Mouse (Mus musculus) hindbrain, embryonic 13.5 days (tissue): ENCODE results near the gene Gpld1. TPM values are rescaled to one million over a fixed set of nuclear protein-coding genes. Genes with fewer than 3 reads are reported as not detected.

Experiments used
- ATAC-seq: fragments of 200-750 bp; cut with Nextera tagmentation; 2 replicates; pipeline ENCODE4 v1.8.0; 2017; ENCODE audit warnings: moderate TSS enrichment; ENCODE audit not compliant: low FRiP score
- H3K27ac ChIP-seq: fragments of 300-500 bp; sonication (generic); 2 replicates; pipeline ENCODE4 v1.5.1; 2015; ENCODE audit warnings: inconsistent platforms, mild to moderate bottlenecking, moderate library complexity
- H3K27me3 ChIP-seq: fragments of 300-500 bp; sonication (generic); 2 replicates; pipeline ENCODE4 v1.6.1; 2015; ENCODE audit warnings: mild to moderate bottlenecking, inconsistent platforms
- H3K36me3 ChIP-seq: fragments of 300-500 bp; sonication (generic); 2 replicates; pipeline ENCODE4 v1.6.1; 2015; ENCODE audit warnings: mild to moderate bottlenecking, inconsistent platforms
- H3K4me1 ChIP-seq: fragments of 300-500 bp; sonication (generic); replicated peaks from 2 replicates; pipeline ENCODE4 v1.6.1; 2015; ENCODE audit warnings: inconsistent platforms
- H3K4me2 ChIP-seq: fragments of 300-500 bp; sonication (generic); 2 replicates; pipeline ENCODE4 v1.6.1; 2015; ENCODE audit warnings: inconsistent platforms, mild to moderate bottlenecking, moderate library complexity
- H3K4me3 ChIP-seq: fragments of 300-500 bp; sonication (generic); 2 replicates; pipeline ENCODE4 v1.5.1; 2015; ENCODE audit warnings: mild to moderate bottlenecking, inconsistent platforms
- H3K9ac ChIP-seq: fragments of 300-500 bp; sonication (generic); 2 replicates; pipeline ENCODE4 v1.6.1; 2015; ENCODE audit warnings: mild to moderate bottlenecking, inconsistent platforms
- H3K9me3 ChIP-seq: fragments of 300-500 bp; sonication (generic); 2 replicates; pipeline ENCODE4 v1.6.1; 2016; ENCODE audit warnings: inconsistent platforms
- WGBS: fragments of 180-500 bp; shearing (Covaris S2); methylation state at CpG from one replicate; pipeline ENCODE4 v1.1.7; 2015; 5-methylcytosine and 5-hydroxymethylcytosine counted together
- polyA plus RNA-seq: library from polyadenylated mRNA; unstranded; fragments of >200 nt; fragmentation: Nextera tagmentation; extraction: Ambion mirVana; gene quantifications from 2 replicates; pipeline ENCODE4 v1.2.1, GENCODE M21; 2015

Gpld1 gene
- 1.3 and 1.4 TPM in 2 replicates for polyA plus RNA-seq

GRCm38 (mm10) chr13:24942512-24943282 lies at the start of gene Gpld1:
Gene Gpld1, plus strand, starts transcription at chr13:24943152.
- no peaks in the 10 kb centered on the region for H3K36me3 ChIP-seq
- no peaks in the 10 kb centered on the region for H3K9me3 ChIP-seq
- H3K4me2 ChIP-seq = 0 out of 2 replicates have a peak within 1 kb of the TSS, but pooled peaks have one; percentile 17
- H3K4me1 ChIP-seq = peaks cover 28% of the 10 kb centered on the region
- H3K9ac ChIP-seq = no peak within 1 kb of the TSS
- WGBS = 48% methylated on average over 17 of the region's 17 CpGs
- H3K27me3 ChIP-seq = no peaks in the 10 kb centered on the region
- no peak for ATAC-seq
- no peak within 1 kb of the TSS for H3K4me3 ChIP-seq
- H3K27ac ChIP-seq = no peak within 1 kb of the TSS

GRCm38 (mm10) chr13:24893880-24894279 lies 49.1 kb upstream of the Gpld1 start:
- Histone ChIP-seq H3K27ac (no peak overlapping the region), H3K27me3 (no peaks in the 10 kb centered on the region), H3K9ac (no peak overlapping the region), H3K9me3 (no peaks in the 10 kb centered on the region), H3K4me1 (no peaks in the 10 kb centered on the region; the same call in 1 of the 2 replicates), H3K4me3 (no peak overlapping the region), H3K4me2 (no peak overlapping the region), H3K36me3 (peaks cover 4% of the 10 kb centered on the region; the same call in 1 of the 2 replicates)
- 90% methylated on average over 2 of the region's 2 CpGs for WGBS
- no peak for ATAC-seq

- H3K27me3 ChIP-seq = no peaks in the 10 kb centered on the region
- H3K36me3 ChIP-seq = peaks cover 9% of the 10 kb centered on the region; the same call in 1 of the 2 replicates
- H3K4me3 ChIP-seq = no peak overlapping the region
- H3K4me2 ChIP-seq = no peak overlapping the region
- H3K27ac ChIP-seq = no peak overlapping the region
- H3K9me3 ChIP-seq = no peaks in the 10 kb centered on the region
- H3K4me1 ChIP-seq = no peaks in the 10 kb centered on the region
- whole genome bisulfite sequencing = 90% methylated on average over 2 of the region's 2 CpGs
- H3K9ac ChIP-seq = no peak overlapping the region
- no peak for ATAC-seq
These were observed 41.0 kb upstream of the Gpld1 start for GRCm38 (mm10) chr13:24901916-24902315.

- Histone ChIP-seq H3K4me3 (no peak overlapping the region), H3K4me1 (no peaks in the 10 kb centered on the region), H3K9ac (no peak overlapping the region), H3K27ac (no peak overlapping the region), H3K9me3 (no peaks in the 10 kb centered on the region), H3K4me2 (no peak overlapping the region), H3K36me3 (peaks cover 9% of the 10 kb centered on the region; the same call in 1 of the 2 replicates), H3K27me3 (no peaks in the 10 kb centered on the region)
- ATAC-seq = no peak
- WGBS = 84% methylated on average over 6 of the region's 6 CpGs
These were observed 39.5 kb upstream of the Gpld1 start for GRCm38 (mm10) chr13:24903412-24903811.

GRCm38 (mm10) chr13:24905422-24905821 lies 37.5 kb upstream of the Gpld1 start:
- ATAC-seq = no peak
- WGBS = 92% methylated on average over 12 of the region's 12 CpGs
- no peak overlapping the region for H3K4me3 ChIP-seq
- H3K4me1 ChIP-seq = no peaks in the 10 kb centered on the region
- H3K9ac ChIP-seq = no peak overlapping the region
- H3K9me3 ChIP-seq = no peaks in the 10 kb centered on the region
- no peak overlapping the region for H3K4me2 ChIP-seq
- H3K36me3 ChIP-seq = peaks cover 5% of the 10 kb centered on the region; the same call in 1 of the 2 replicates
- no peak overlapping the region for H3K27ac ChIP-seq
- H3K27me3 ChIP-seq = no peaks in the 10 kb centered on the region

- H3K4me3 ChIP-seq = no peak overlapping the region
- H3K9me3 ChIP-seq = no peaks in the 10 kb centered on the region
- no peak for ATAC-seq
- H3K27me3 ChIP-seq = no peaks in the 10 kb centered on the region
- H3K36me3 ChIP-seq = peaks cover 8% of the 10 kb centered on the region
- WGBS = 76% methylated on average over 11 of the region's 11 CpGs
- H3K27ac ChIP-seq = no peak overlapping the region
- H3K4me2 ChIP-seq = no peak overlapping the region
- H3K9ac ChIP-seq = no peak overlapping the region
- H3K4me1 ChIP-seq = no peaks in the 10 kb centered on the region
These were observed 36.0 kb upstream of the Gpld1 start for GRCm38 (mm10) chr13:24906831-24907570.

GRCm38 (mm10) chr13:24909112-24909511 lies 33.8 kb upstream of the Gpld1 start:
- H3K4me1 ChIP-seq = no peaks in the 10 kb centered on the region
- no peaks in the 10 kb centered on the region for H3K9me3 ChIP-seq
- WGBS = 95% methylated on average over 1 of the region's 1 CpGs
- H3K4me2 ChIP-seq = no peak overlapping the region
- no peak overlapping the region for H3K4me3 ChIP-seq
- H3K27ac ChIP-seq = no peak overlapping the region
- no peak for ATAC-seq
- H3K27me3 ChIP-seq = no peaks in the 10 kb centered on the region
- H3K9ac ChIP-seq = no peak overlapping the region
- peaks cover 24% of the 10 kb centered on the region for H3K36me3 ChIP-seq

- no peaks in the 10 kb centered on the region for H3K4me1 ChIP-seq
- WGBS = 94% methylated on average over 7 of the region's 7 CpGs
These were observed 29.4 kb upstream of the Gpld1 start for GRCm38 (mm10) chr13:24913576-24913975.

GRCm38 (mm10) chr13:24914915-24915314 lies 28.0 kb upstream of the Gpld1 start:
- ATAC-seq = no peak
- Histone ChIP-seq H3K36me3 (peaks cover 58% of the 10 kb centered on the region), H3K9me3 (no peaks in the 10 kb centered on the region), H3K9ac (no peak overlapping the region), H3K4me1 (no peaks in the 10 kb centered on the region), H3K27me3 (no peaks in the 10 kb centered on the region), H3K27ac (no peak overlapping the region), H3K4me2 (no peak overlapping the region), H3K4me3 (no peak overlapping the region)
- WGBS = 95% methylated on average over 4 of the region's 4 CpGs

More at GRCm38 (mm10) chr13:24913576-24913975, 29.4 kb upstream of the Gpld1 start:
- Histone ChIP-seq H3K4me3 (no peak overlapping the region), H3K4me2 (no peak overlapping the region), H3K36me3 (peaks cover 49% of the 10 kb centered on the region), H3K27me3 (no peaks in the 10 kb centered on the region), H3K27ac (no peak overlapping the region), H3K9ac (no peak overlapping the region), H3K9me3 (no peaks in the 10 kb centered on the region)
- ATAC-seq = no peak

GRCm38 (mm10) chr13:24915831-24916230 lies 27.1 kb upstream of the Gpld1 start:
- no peaks in the 10 kb centered on the region for H3K4me1 ChIP-seq
- H3K4me2 ChIP-seq = no peak overlapping the region
- H3K36me3 ChIP-seq = peaks cover 58% of the 10 kb centered on the region
- WGBS = 67% methylated on average over 13 of the region's 13 CpGs
- no peaks in the 10 kb centered on the region for H3K9me3 ChIP-seq
- no peaks in the 10 kb centered on the region for H3K27me3 ChIP-seq
- H3K27ac ChIP-seq = no peak overlapping the region
- ATAC-seq = no peak
- no peak overlapping the region for H3K9ac ChIP-seq
- H3K4me3 ChIP-seq = no peak overlapping the region

GRCm38 (mm10) chr13:24920333-24920977 lies 22.5 kb upstream of the Gpld1 start:
- no peak overlapping the region for H3K27ac ChIP-seq
- no peaks in the 10 kb centered on the region for H3K27me3 ChIP-seq
- whole genome bisulfite sequencing = 31% methylated on average over 5 of the region's 5 CpGs
- no peak overlapping the region for H3K4me2 ChIP-seq
- no peak overlapping the region for H3K4me3 ChIP-seq
- peak; percentile 72 for ATAC-seq
- H3K36me3 ChIP-seq = peaks cover 57% of the 10 kb centered on the region
- H3K4me1 ChIP-seq = no peaks in the 10 kb centered on the region
- H3K9me3 ChIP-seq = no peaks in the 10 kb centered on the region
- H3K9ac ChIP-seq = no peak overlapping the region

- WGBS = 89% methylated on average over 6 of the region's 6 CpGs
- H3K4me3 ChIP-seq = no peak overlapping the region
- peaks cover 61% of the 10 kb centered on the region for H3K36me3 ChIP-seq
- no peaks in the 10 kb centered on the region for H3K4me1 ChIP-seq
- no peak overlapping the region for H3K4me2 ChIP-seq
- no peaks in the 10 kb centered on the region for H3K27me3 ChIP-seq
- ATAC-seq = no peak
- no peak overlapping the region for H3K27ac ChIP-seq
- no peak overlapping the region for H3K9ac ChIP-seq
- no peaks in the 10 kb centered on the region for H3K9me3 ChIP-seq
These were observed 21.7 kb upstream of the Gpld1 start for GRCm38 (mm10) chr13:24921281-24921680.
